Mouse (Mus musculus): ENCODE measurements around the gene Serhl.
"Not testable (repeated sequence)": the region's sequence is repeated elsewhere in the genome, so short reads cannot be mapped to it uniquely, and the experiment has no call there.

Gene Serhl

GRCm38 (mm10) chr15:83089429-83089605, at the start of gene Serhl:
TSS of gene Serhl (plus strand) at chr15:83089506.
- DNase-seq (ENCODE audit: low spot score in 2 of 2), result no peak

GRCm38 (mm10) chr15:83040156-83040555, 49.1 kb upstream of the Serhl start:
- no peak for DNase-seq (ENCODE audit: low spot score in 2 of 2)

GRCm38 (mm10) chr15:83042655-83043361, 46.5 kb upstream of the Serhl start:
- no peak for DNase-seq (ENCODE audit: low spot score in 2 of 2)

- no peak for DNase-seq (ENCODE audit: low spot score in 2 of 2)
These were observed 46.0 kb upstream of the Serhl start for GRCm38 (mm10) chr15:83043362-83043708.

GRCm38 (mm10) chr15:83045565-83045964, 43.7 kb upstream of the Serhl start:
- not testable (repeated sequence) for DNase-seq (ENCODE audit: low spot score in 2 of 2)

- no peak for DNase-seq (ENCODE audit: low spot score in 2 of 2)
These were observed 43.0 kb upstream of the Serhl start for GRCm38 (mm10) chr15:83046308-83046707.

- no peak for DNase-seq (ENCODE audit: low spot score in 2 of 2)
These were observed 42.6 kb upstream of the Serhl start for GRCm38 (mm10) chr15:83046730-83047129.

- DNase-seq (ENCODE audit: low spot score in 2 of 2), result no peak
These were observed 36.8 kb upstream of the Serhl start for GRCm38 (mm10) chr15:83052341-83053104.

GRCm38 (mm10) chr15:83053261-83053660, 36.0 kb upstream of the Serhl start:
- no peak for DNase-seq (ENCODE audit: low spot score in 2 of 2)

- DNase-seq (ENCODE audit: low spot score in 2 of 2), result no peak
These were observed 33.7 kb upstream of the Serhl start for GRCm38 (mm10) chr15:83055569-83055968.

- peak; percentile 45 to 63 for DNase-seq (ENCODE audit: low spot score in 2 of 2)
These were observed 32.8 kb upstream of the Serhl start for GRCm38 (mm10) chr15:83056378-83057083.

GRCm38 (mm10) chr15:83057533-83057932, 31.8 kb upstream of the Serhl start:
- DNase-seq (ENCODE audit: low spot score in 2 of 2), result no peak

GRCm38 (mm10) chr15:83059233-83059660, 30.1 kb upstream of the Serhl start:
- DNase-seq (ENCODE audit: low spot score in 2 of 2), result no peak

- DNase-seq (ENCODE audit: low spot score in 2 of 2), result no peak
These were observed 27.6 kb upstream of the Serhl start for GRCm38 (mm10) chr15:83061689-83062088.

- not testable (repeated sequence) for DNase-seq (ENCODE audit: low spot score in 2 of 2)
These were observed 26.7 kb upstream of the Serhl start for GRCm38 (mm10) chr15:83062582-83062981.

- DNase-seq (ENCODE audit: low spot score in 2 of 2), result peak in 1 of 2 experiments; percentile 50
These were observed 23.8 kb upstream of the Serhl start for GRCm38 (mm10) chr15:83065543-83065942.

GRCm38 (mm10) chr15:83068270-83068669, 21.0 kb upstream of the Serhl start:
- DNase-seq (ENCODE audit: low spot score in 2 of 2), result no peak

GRCm38 (mm10) chr15:83070942-83071341, 18.4 kb upstream of the Serhl start:
- DNase-seq (ENCODE audit: low spot score in 2 of 2), result no peak

- DNase-seq (ENCODE audit: low spot score in 2 of 2), result no peak
These were observed 17.6 kb upstream of the Serhl start for GRCm38 (mm10) chr15:83071752-83072151.

GRCm38 (mm10) chr15:83074179-83074578, 15.1 kb upstream of the Serhl start:
- DNase-seq (ENCODE audit: low spot score in 2 of 2), result no peak

- DNase-seq (ENCODE audit: low spot score in 2 of 2), result no peak
These were observed 13.4 kb upstream of the Serhl start for GRCm38 (mm10) chr15:83075607-83076525.

- no peak for DNase-seq (ENCODE audit: low spot score in 2 of 2)
These were observed 5.8 kb upstream of the Serhl start for GRCm38 (mm10) chr15:83083530-83083929.
